Mouse (Mus musculus): ENCODE data around the gene Morn5.

- no peak for TF ChIP-seq POLR2A (IDR thresholded peaks at IDR 0.05; ENCODE audit: control insufficient read depth, low read depth, low read length)
- no peak for TF ChIP-seq CTCF (IDR thresholded peaks at IDR 0.05; ENCODE audit: control insufficient read depth, insufficient read depth, insufficient replicate concordance, low read depth, low read length)
Observed at GRCm38 (mm10) chr2:36129051-36129450, 79.8 kb downstream of the Morn5 start.
